Mouse (Mus musculus) embryonic facial prominence, embryonic 14.5 days (tissue): Measurements from ENCODE around the gene Cenpb. TPM values are rescaled to one million over a fixed set of nuclear protein-coding genes. Genes with fewer than 3 reads are reported as not detected.
A peak's percentile ranks its signal among the peaks of the same experiment; 100 is the strongest.
"Not testable (repeated sequence)": the region's sequence is repeated elsewhere in the genome, so short reads cannot be mapped to it uniquely, and the experiment has no call there.

ENCODE experiments used
- ATAC-seq: fragments of 200-750 bp; cut with Nextera tagmentation; 2 replicates; pipeline ENCODE4 v1.8.0; 2017; ENCODE audit warnings: low read depth, moderate number of reproducible peaks, moderate TSS enrichment
- DNase-seq: peaks from one replicate; pipeline ENCODE4 v3.0.0-alpha.2; 2015; ENCODE audit warnings: low spot score
- H3K27ac ChIP-seq: fragments of 300-500 bp; sonication (generic); replicated peaks from 2 replicates; pipeline ENCODE4 v1.5.1; 2014; ENCODE audit warnings: low read depth, mild to moderate bottlenecking, low read length, moderate library complexity
- H3K27me3 ChIP-seq: fragments of 300-500 bp; sonication (generic); replicated peaks from 2 replicates; pipeline ENCODE4 v1.6.1; 2014; ENCODE audit warnings: low read length; ENCODE audit not compliant: control insufficient read depth, insufficient read depth
- H3K36me3 ChIP-seq: fragments of 300-500 bp; sonication (generic); 2 replicates; pipeline ENCODE4 v1.6.1; 2014; ENCODE audit warnings: low read length, mixed read lengths; ENCODE audit not compliant: control insufficient read depth, insufficient read depth
- H3K4me1 ChIP-seq: fragments of 300-500 bp; sonication (generic); 2 replicates; pipeline ENCODE4 v1.6.1; 2014; ENCODE audit warnings: antibody characterized with exemption, low read length; ENCODE audit not compliant: control insufficient read depth, insufficient read depth
- H3K4me2 ChIP-seq: fragments of 300-500 bp; sonication (generic); 2 replicates; pipeline ENCODE4 v1.6.1; 2014; ENCODE audit warnings: low read depth, mild to moderate bottlenecking, low read length, moderate library complexity, mixed read lengths
- H3K4me3 ChIP-seq: fragments of 300-500 bp; sonication (generic); 2 replicates; pipeline ENCODE4 v1.5.1; 2014; ENCODE audit warnings: low read depth, mild to moderate bottlenecking, low read length
- H3K9ac ChIP-seq: fragments of 300-500 bp; sonication (generic); 2 replicates; pipeline ENCODE4 v1.6.1; 2014; ENCODE audit warnings: low read depth, mild to moderate bottlenecking, low read length, moderate library complexity, mixed read lengths
- H3K9me3 ChIP-seq: fragments of 300-500 bp; sonication (generic); 2 replicates; pipeline ENCODE4 v1.6.1; 2016; ENCODE audit warnings: low read length; ENCODE audit not compliant: control insufficient read depth
- WGBS: fragments of 180-500 bp; shearing (Covaris S2); extraction: QIAGEN DNeasy Blood & Tissue Kit; methylation state at CpG from one replicate; pipeline ENCODE4 v1.1.7; 2014; 5-methylcytosine and 5-hydroxymethylcytosine counted together
- polyA plus RNA-seq: library from polyadenylated mRNA; unstranded; fragments of >200 nt; fragmentation: Nextera tagmentation; extraction: Ambion mirVana; gene quantifications from 2 replicates; pipeline ENCODE4 v1.2.1, GENCODE M21; 2014

Gene Cenpb
- 10.4 and 10.6 TPM in 2 replicates for polyA plus RNA-seq

- Histone ChIP-seq H3K27me3 (no peaks in the 10 kb centered on the region), H3K27ac (peak within 1 kb of the TSS; percentile 95), H3K9me3 (no peaks in the 10 kb centered on the region), H3K4me1 (peaks cover 27% of the 10 kb centered on the region), H3K4me2 (peak within 1 kb of the TSS; percentile 97), H3K9ac (peak within 1 kb of the TSS; percentile 91), H3K36me3 (peaks cover 7% of the 10 kb centered on the region; the same call in 1 of the 2 replicates), H3K4me3 (peak within 1 kb of the TSS; percentile 75)
- ATAC-seq = peak; percentile 87
- peak; percentile 84 for DNase-seq
- WGBS = 8% methylated on average over 15 of the region's 57 CpGs
Observed at GRCm38 (mm10) chr2:131179990-131180587, at the start of gene Cenpb. TSS of gene Cenpb (minus strand) at chr2:131180067.

- H3K27me3 ChIP-seq = no peaks in the 10 kb centered on the region
- WGBS = 82% methylated on average over 3 of the region's 3 CpGs
- no peaks in the 10 kb centered on the region for H3K9me3 ChIP-seq
- no peak overlapping the region for H3K4me2 ChIP-seq
- no peaks in the 10 kb centered on the region for H3K36me3 ChIP-seq
- ATAC-seq = no peak
- H3K4me1 ChIP-seq = no peaks in the 10 kb centered on the region
- H3K4me3 ChIP-seq = no peak overlapping the region
- no peak overlapping the region for H3K27ac ChIP-seq
- H3K9ac ChIP-seq = no peak overlapping the region
- no peak for DNase-seq
Observed at GRCm38 (mm10) chr2:131227243-131227642, 47.4 kb upstream of the Cenpb start.

GRCm38 (mm10) chr2:131226669-131227068 lies 46.8 kb upstream of the Cenpb start:
- H3K36me3 ChIP-seq, H3K4me2 ChIP-seq, H3K9me3 ChIP-seq, ATAC-seq, H3K4me3 ChIP-seq, H3K9ac ChIP-seq, H3K27ac ChIP-seq, H3K27me3 ChIP-seq, H3K4me1 ChIP-seq, DNase-seq: not testable (repeated sequence)
- 63% methylated on average over 2 of the region's 2 CpGs for WGBS

- H3K36me3 ChIP-seq = no peaks in the 10 kb centered on the region
- H3K4me2 ChIP-seq = no peak overlapping the region
Observed at GRCm38 (mm10) chr2:131225178-131225577, 45.3 kb upstream of the Cenpb start.

GRCm38 (mm10) chr2:131223569-131223968 lies 43.7 kb upstream of the Cenpb start:
- no peak for DNase-seq
- no peaks in the 10 kb centered on the region for H3K36me3 ChIP-seq
- no peaks in the 10 kb centered on the region for H3K4me1 ChIP-seq
- no peak overlapping the region for H3K4me3 ChIP-seq
- no peak overlapping the region for H3K27ac ChIP-seq
- H3K27me3 ChIP-seq = no peaks in the 10 kb centered on the region
- H3K4me2 ChIP-seq = no peak overlapping the region
- ATAC-seq = no peak
- H3K9me3 ChIP-seq = no peaks in the 10 kb centered on the region
- 78% methylated on average over 1 of the region's 1 CpGs for WGBS
- no peak overlapping the region for H3K9ac ChIP-seq

More at GRCm38 (mm10) chr2:131225178-131225577, 45.3 kb upstream of the Cenpb start:
- H3K4me1 ChIP-seq = no peaks in the 10 kb centered on the region
- H3K9me3 ChIP-seq = no peaks in the 10 kb centered on the region
- no peak overlapping the region for H3K9ac ChIP-seq
- ATAC-seq = no peak
- no peak overlapping the region for H3K27ac ChIP-seq
- H3K27me3 ChIP-seq = no peaks in the 10 kb centered on the region
- DNase-seq = no peak
- 85% methylated on average over 6 of the region's 6 CpGs for WGBS
- H3K4me3 ChIP-seq = no peak overlapping the region

- no peak overlapping the region for H3K4me2 ChIP-seq
- 40% methylated on average over 5 of the region's 5 CpGs for WGBS
- H3K4me1 ChIP-seq = no peaks in the 10 kb centered on the region
- no peaks in the 10 kb centered on the region for H3K9me3 ChIP-seq
- no peak overlapping the region for H3K9ac ChIP-seq
- H3K27me3 ChIP-seq = no peaks in the 10 kb centered on the region
- no peak overlapping the region for H3K4me3 ChIP-seq
- H3K27ac ChIP-seq = no peak overlapping the region
- DNase-seq = peak; percentile 53
- no peak for ATAC-seq
- H3K36me3 ChIP-seq = no peaks in the 10 kb centered on the region
Observed at GRCm38 (mm10) chr2:131222562-131222961, 42.7 kb upstream of the Cenpb start.

GRCm38 (mm10) chr2:131221853-131222515 lies 42.1 kb upstream of the Cenpb start:
- H3K4me3 ChIP-seq = no peak overlapping the region
- no peaks in the 10 kb centered on the region for H3K4me1 ChIP-seq
- no peaks in the 10 kb centered on the region for H3K27me3 ChIP-seq
- no peak overlapping the region for H3K4me2 ChIP-seq
- no peaks in the 10 kb centered on the region for H3K36me3 ChIP-seq
- ATAC-seq (no peak), DNase-seq (no peak)
- no peak overlapping the region for H3K9ac ChIP-seq
- H3K27ac ChIP-seq = no peak overlapping the region
- 62% methylated on average over 3 of the region's 3 CpGs for WGBS
- no peaks in the 10 kb centered on the region for H3K9me3 ChIP-seq

GRCm38 (mm10) chr2:131220030-131220429 lies 40.2 kb upstream of the Cenpb start:
- no peak overlapping the region for H3K4me2 ChIP-seq
- no peaks in the 10 kb centered on the region for H3K27me3 ChIP-seq
- H3K4me3 ChIP-seq = no peak overlapping the region
- 78% methylated on average over 4 of the region's 4 CpGs for WGBS
- no peak overlapping the region for H3K9ac ChIP-seq
- DNase-seq = no peak
- H3K36me3 ChIP-seq = no peaks in the 10 kb centered on the region
- no peaks in the 10 kb centered on the region for H3K4me1 ChIP-seq
- no peak overlapping the region for H3K27ac ChIP-seq
- no peaks in the 10 kb centered on the region for H3K9me3 ChIP-seq
- ATAC-seq = no peak
